In the genomic region with DNA sequence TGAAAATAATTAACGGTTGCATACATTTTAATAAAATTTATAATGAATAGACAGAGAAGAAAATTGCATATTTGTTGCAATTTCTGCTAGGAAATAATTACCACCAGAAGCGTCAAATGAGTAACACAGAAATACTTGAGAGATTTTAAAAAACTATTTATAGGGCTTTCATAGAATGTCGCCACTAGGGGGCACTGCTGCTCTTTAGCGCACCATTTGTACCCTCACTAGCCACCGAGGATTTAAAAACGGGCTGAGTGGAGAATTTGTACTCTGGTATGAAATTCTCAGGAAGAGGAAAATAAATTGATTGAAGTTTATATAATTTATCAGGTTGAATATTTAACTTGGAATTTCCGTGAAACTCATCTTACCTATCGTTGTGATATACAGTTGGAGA, we compare ENCODE assay signal across 9 mouse cellular contexts.
DNase-seq lines count a peak whose midpoint lies in the region; ATAC-seq and TF ChIP-seq lines count a peak whose summit lies in the region.
"Had no signal": no experiment of that assay in that cellular context is flagged by ENCODE, and none has a peak within 500 bp of the region (broad histone marks: within the 10 kb centered on the region; RNA-seq: fewer than 3 reads in every experiment).

No protein-coding gene starts in this region.

- no peaks in the 10 kb centered on the region for H3K4me1 ChIP-seq in embryonic fibroblast, embryonic 13.5 days (ENCODE audit: control insufficient read depth, insufficient read depth, low read length)
- no peaks in the 10 kb centered on the region for H3K4me1 ChIP-seq in intestine, postnatal 0 days (replicated peaks; ENCODE audit: control insufficient read depth, insufficient read depth, low read length)
- H3K4me1 ChIP-seq: heart, embryonic 13.5 days had no signal

- H3K36me3 ChIP-seq in intestine, postnatal 0 days (ENCODE audit: control insufficient read depth, insufficient read depth), result no peaks in the 10 kb centered on the region
- H3K36me3 ChIP-seq: heart, embryonic 13.5 days had no signal

- intact Hi-C loops in left cerebral cortex, postnatal 4 days (cut with DNase I), result no loop called here

- no peak overlapping the region for H3K27ac ChIP-seq in embryonic fibroblast, embryonic 13.5 days (ENCODE audit: insufficient read depth, low read length)
- H3K27ac ChIP-seq in intestine, postnatal 0 days (ENCODE audit: low read depth, low read length), result no peak overlapping the region
- H3K27ac ChIP-seq: heart, embryonic 13.5 days had no signal

- peak; percentile 33; the same call in 1 of the 2 replicates for TF ChIP-seq CTCF in embryonic fibroblast, embryonic 13.5 days (IDR thresholded peaks at IDR 0.05; ENCODE audit: borderline replicate concordance, insufficient read depth, low read length)
- peak; percentile 85 for TF ChIP-seq CTCF in intestine, postnatal 0 days (IDR thresholded peaks at IDR 0.05; ENCODE audit: low read depth)

- no peaks in the 10 kb centered on the region for H3K9me3 ChIP-seq in intestine, postnatal 0 days (ENCODE audit: control insufficient read depth)
- H3K9me3 ChIP-seq: heart, embryonic 13.5 days had no signal

- no peak overlapping the region for H3K9ac ChIP-seq in intestine, postnatal 0 days (ENCODE audit: low read depth, low read length)
- H3K9ac ChIP-seq: heart, embryonic 13.5 days had no signal

- no peak for TF ChIP-seq POLR2A in embryonic fibroblast, embryonic 13.5 days (IDR thresholded peaks at IDR 0.05; ENCODE audit: low read depth, low read length)

- DNase-seq in ovary, postnatal 10 days (ENCODE audit: low spot score), result peak; percentile 2
- no peak for DNase-seq in ovary, adult 18-20 months (ENCODE audit: low spot score)
- peak; percentile 86 for DNase-seq in brain, adult 2 months (ENCODE audit: low read depth, low spot score)
- DNase-seq in left cerebral cortex, postnatal 4 days, result peak; percentile 80
- peak; percentile 76 for DNase-seq in retina, postnatal 1 day

- H3K27me3 ChIP-seq in intestine, postnatal 0 days (replicated peaks; ENCODE audit: control insufficient read depth, insufficient read depth, low read length), result no peaks in the 10 kb centered on the region
- H3K27me3 ChIP-seq: heart, embryonic 13.5 days had no signal

- no peak overlapping the region for H3K4me3 ChIP-seq in embryonic fibroblast, embryonic 13.5 days (ENCODE audit: insufficient read depth, low read length)
- no peak overlapping the region for H3K4me3 ChIP-seq in intestine, postnatal 0 days (ENCODE audit: low read depth, low read length)
- H3K4me3 ChIP-seq: heart, embryonic 13.5 days had no signal

- no peak overlapping the region; the same call in 1 of the 2 replicates for H3K4me2 ChIP-seq in intestine, postnatal 0 days (replicated peaks; ENCODE audit: low read depth)
- H3K4me2 ChIP-seq: heart, embryonic 13.5 days had no signal

- WGBS in intestine, postnatal 0 days, result 10% methylated on average over 8 of the region's 8 CpGs

- ATAC-seq in intestine, postnatal 0 days, result no peak
- ATAC-seq in activated CD4-positive, CD25-positive, alpha-beta regulatory T cell, adult 4 months, result no peak
